In the genomic region with DNA sequence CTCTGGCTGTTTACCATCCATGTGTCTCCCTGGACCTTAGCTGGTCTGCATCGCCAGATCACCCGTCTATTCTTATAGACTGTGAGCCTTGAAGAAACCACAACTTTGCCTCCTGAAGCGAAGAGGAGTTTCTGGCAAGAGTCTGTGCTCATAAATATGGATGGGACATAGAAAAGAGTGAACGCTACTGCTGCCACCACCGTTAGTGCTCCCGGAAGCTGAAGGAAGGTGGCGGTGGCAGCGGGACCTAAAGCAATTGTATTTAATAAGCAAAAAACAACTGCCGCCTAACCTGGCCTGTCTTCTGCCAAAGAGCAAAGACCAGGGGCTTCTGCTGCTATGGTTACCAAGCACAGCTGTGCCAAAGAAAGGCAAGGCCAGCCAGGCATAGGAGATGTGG, we compare ENCODE assay signal across 10 mouse cellular contexts. TPM values are rescaled to one million over a fixed set of nuclear protein-coding genes. Genes with fewer than 3 reads are reported as not detected.
DNase-seq lines count a peak whose midpoint lies in the region; ATAC-seq and TF ChIP-seq lines count a peak whose summit lies in the region.
"Had no signal": no experiment of that assay in that cellular context is flagged by ENCODE, and none has a peak within 500 bp of the region (broad histone marks: within the 10 kb centered on the region; RNA-seq: fewer than 3 reads in every experiment).

No protein-coding gene starts in this region.

- no peak overlapping the region for H3K4me2 ChIP-seq in heart, embryonic 11.5 days
- H3K4me2 ChIP-seq in forebrain, embryonic 15.5 days (replicated peaks), result no peak overlapping the region
- no peak overlapping the region for H3K4me2 ChIP-seq in limb, embryonic 14.5 days (replicated peaks; ENCODE audit: low read depth, low read length, severe bottlenecking)
- no peak overlapping the region for H3K4me2 ChIP-seq in liver, embryonic 12.5 days

- H3K4me3 ChIP-seq in heart, embryonic 11.5 days (ENCODE audit: low read depth, low read length), result no peak overlapping the region
- no peak overlapping the region for H3K4me3 ChIP-seq in forebrain, embryonic 15.5 days
- no peak overlapping the region for H3K4me3 ChIP-seq in limb, embryonic 14.5 days (replicated peaks; ENCODE audit: low read length)
- no peak overlapping the region for H3K4me3 ChIP-seq in liver, embryonic 12.5 days

- TF ChIP-seq POLR2A in limb, embryonic 14.5 days (IDR thresholded peaks at IDR 0.05; ENCODE audit: borderline replicate concordance, extremely low read depth, insufficient read depth, insufficient read length), result no peak

- peaks cover 51% of the 10 kb centered on the region for H3K4me1 ChIP-seq in heart, embryonic 11.5 days (ENCODE audit: control insufficient read depth, insufficient read depth, low read length)
- peaks cover 74% of the 10 kb centered on the region for H3K4me1 ChIP-seq in forebrain, embryonic 15.5 days
- H3K4me1 ChIP-seq in limb, embryonic 14.5 days (ENCODE audit: control insufficient read depth, insufficient read depth, low read length), result peaks cover 46% of the 10 kb centered on the region
- H3K4me1 ChIP-seq in liver, embryonic 12.5 days, result peaks cover 34% of the 10 kb centered on the region

- 94% methylated on average over 9 of the region's 9 CpGs for WGBS in heart, embryonic 11.5 days (ENCODE audit: insufficient replicate concordance)
- 31% methylated on average over 9 of the region's 9 CpGs for WGBS in forebrain, embryonic 15.5 days
- 83% methylated on average over 9 of the region's 9 CpGs for WGBS in limb, embryonic 14.5 days
- WGBS in liver, embryonic 12.5 days (ENCODE audit: insufficient replicate concordance), result 77% methylated on average over 9 of the region's 9 CpGs

- peak; percentile 83 for DNase-seq in heart, adult 11 months
- peak; percentile 76 for DNase-seq in brain, adult 2 months (ENCODE audit: low read depth, low spot score)
- DNase-seq in limb, embryonic 14.5 days (ENCODE audit: low spot score), result no peak
- no peak for DNase-seq in urinary bladder, adult 2 months (ENCODE audit: low spot score)
- no peak for DNase-seq in thymus, postnatal 36 days
- DNase-seq: gastrocnemius, postnatal 10 days had no signal

- H3K27me3 ChIP-seq in heart, embryonic 11.5 days (ENCODE audit: control insufficient read depth, insufficient read depth, low read length), result no peaks in the 10 kb centered on the region
- no peaks in the 10 kb centered on the region for H3K27me3 ChIP-seq in forebrain, embryonic 15.5 days
- H3K27me3 ChIP-seq in limb, embryonic 14.5 days (ENCODE audit: control insufficient read depth, insufficient read depth, low read length), result no peaks in the 10 kb centered on the region
- peaks cover 21% of the 10 kb centered on the region for H3K27me3 ChIP-seq in liver, embryonic 12.5 days (replicated peaks)

- no peak overlapping the region for H3K27ac ChIP-seq in heart, embryonic 11.5 days (ENCODE audit: low read depth, low read length)
- peak overlapping the region; percentile 91 for H3K27ac ChIP-seq in forebrain, embryonic 15.5 days (replicated peaks)
- H3K27ac ChIP-seq in limb, embryonic 14.5 days (replicated peaks; ENCODE audit: low read depth, low read length), result peak overlapping the region; percentile 13; the same call in 1 of the 2 replicates
- H3K27ac ChIP-seq in liver, embryonic 12.5 days, result no peak overlapping the region

- no peaks in the 10 kb centered on the region for H3K9me3 ChIP-seq in heart, embryonic 11.5 days (replicated peaks; ENCODE audit: control insufficient read depth, low read length)
- H3K9me3 ChIP-seq in forebrain, embryonic 15.5 days, result no peaks in the 10 kb centered on the region
- no peaks in the 10 kb centered on the region for H3K9me3 ChIP-seq in limb, embryonic 14.5 days (ENCODE audit: control insufficient read depth, low read length)
- H3K9me3 ChIP-seq in liver, embryonic 12.5 days (replicated peaks), result no peaks in the 10 kb centered on the region

- H3K36me3 ChIP-seq in heart, embryonic 11.5 days (ENCODE audit: control insufficient read depth, insufficient read depth, low read length), result no peaks in the 10 kb centered on the region
- no peaks in the 10 kb centered on the region for H3K36me3 ChIP-seq in forebrain, embryonic 15.5 days
- no peaks in the 10 kb centered on the region for H3K36me3 ChIP-seq in limb, embryonic 14.5 days (ENCODE audit: control insufficient read depth, insufficient read depth, low read length)
- no peaks in the 10 kb centered on the region for H3K36me3 ChIP-seq in liver, embryonic 12.5 days

- no peak overlapping the region for H3K9ac ChIP-seq in heart, embryonic 11.5 days (ENCODE audit: low read depth, low read length)
- no peak overlapping the region for H3K9ac ChIP-seq in forebrain, embryonic 15.5 days (replicated peaks)
- H3K9ac ChIP-seq in limb, embryonic 14.5 days (ENCODE audit: low read depth, low read length, severe bottlenecking), result no peak overlapping the region
- no peak overlapping the region for H3K9ac ChIP-seq in liver, embryonic 12.5 days

- ATAC-seq in heart, embryonic 11.5 days (replicated peaks; ENCODE audit: insufficient number of reproducible peaks, low FRiP score, low TSS enrichment), result no peak
- no peak for ATAC-seq in forebrain, embryonic 15.5 days (replicated peaks)
- no peak for ATAC-seq in limb, embryonic 14.5 days (ENCODE audit: low FRiP score, low read depth)
- ATAC-seq in liver, embryonic 12.5 days, result no peak

RNA-seq across cellular contexts. Expression of a gene that starts 59.3 kb away (rescaled TPM):
- polyA plus RNA-seq in heart, embryonic 11.5 days (2014; fragmentation: Nextera tagmentation; extraction: Ambion mirVana), result 1.7 and 2.4 TPM in 2 replicates
- 0.63 and 1.4 TPM in 2 replicates for polyA plus RNA-seq in forebrain, embryonic 15.5 days (2015; fragmentation: Nextera tagmentation; extraction: Ambion mirVana)
- polyA plus RNA-seq in limb, embryonic 14.5 days (2012; rRNA removed), result 1.2 and 1.3 TPM in 2 replicates
- polyA plus RNA-seq in limb, embryonic 14.5 days (2014; fragmentation: Nextera tagmentation; extraction: Ambion mirVana), result 2.2 and 3.1 TPM in 2 replicates
- polyA plus RNA-seq in liver, embryonic 12.5 days (2016; fragmentation: Nextera tagmentation; extraction: Ambion mirVana), result 0.31 TPM in 1 of 2 replicates, not detected in the other
- 5.8 and 6.3 TPM in 2 replicates for polyA plus RNA-seq in urinary bladder, adult 2 months (2012; rRNA removed)
- polyA plus RNA-seq: embryonic facial prominence, embryonic 11.5 days had no signal

Comparison
In these comparisons a context has a peak if more than half of its experiments do, and no peak if none do; other contexts are left out.
1. DNase-seq: peak in heart, adult 11 months (single experiment) and brain, adult 2 months (single experiment); none in limb, embryonic 14.5 days (single experiment), urinary bladder, adult 2 months (single experiment) and thymus, postnatal 36 days (0 of 2).
2. H3K27ac ChIP-seq: peak in forebrain, embryonic 15.5 days (single experiment) and limb, embryonic 14.5 days (single experiment); none in heart, embryonic 11.5 days (single experiment) and liver, embryonic 12.5 days (single experiment).